ENCODE assay signal across 8 mouse cellular contexts in the genomic region with DNA sequence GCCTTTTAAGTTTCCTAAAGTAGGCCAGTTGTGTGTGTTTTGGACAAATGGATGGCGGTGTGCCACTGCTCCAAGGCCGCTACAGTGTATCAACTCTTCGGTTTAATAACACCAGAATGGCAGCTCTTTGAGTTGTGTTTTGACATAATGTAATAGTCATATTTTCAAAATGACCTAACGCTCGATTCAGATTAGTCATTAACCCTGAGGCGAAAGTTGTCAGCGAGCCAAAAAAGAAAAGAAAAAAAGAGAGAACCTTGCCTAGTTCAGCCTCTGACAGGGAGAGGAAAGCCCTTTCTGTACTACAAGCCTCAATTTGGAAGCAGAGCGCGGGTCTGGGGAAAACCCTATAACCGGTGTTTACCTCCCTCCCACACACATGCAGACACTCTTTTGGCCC. TPM values are rescaled to one million over a fixed set of nuclear protein-coding genes. Genes with fewer than 3 reads are reported as not detected.
DNase-seq lines count a peak whose midpoint lies in the region; ATAC-seq and TF ChIP-seq lines count a peak whose summit lies in the region.

No protein-coding gene starts in this region.

- H3K9me3 ChIP-seq in limb, embryonic 10.5 days (replicated peaks) = no peaks in the 10 kb centered on the region
- H3K9me3 ChIP-seq in midbrain, embryonic 16.5 days (replicated peaks; ENCODE audit: control insufficient read depth, low read length, poor library complexity, severe bottlenecking) = no peaks in the 10 kb centered on the region

- H3K4me2 ChIP-seq in midbrain, embryonic 16.5 days (ENCODE audit: low read length) = peak overlapping the region; percentile 97

- H3K4me3 ChIP-seq in lung, adult 2 months (replicated peaks; ENCODE audit: extremely low read depth, low read depth, low read length) = peak overlapping the region; percentile 85
- H3K4me3 ChIP-seq in bone marrow macrophage, adult 2 months (ENCODE audit: insufficient read depth, low read length) = peak overlapping the region; percentile 97
- H3K4me3 ChIP-seq in limb, embryonic 10.5 days = peak overlapping the region; percentile 84
- peak overlapping the region; percentile 68 for H3K4me3 ChIP-seq in midbrain, embryonic 16.5 days (ENCODE audit: low read depth, low read length)

- WGBS in lung, adult 2 months = under 1% methylated on average over 10 of the region's 10 CpGs
- whole genome bisulfite sequencing in limb, embryonic 10.5 days = 21% methylated on average over 10 of the region's 10 CpGs
- 22% methylated on average over 10 of the region's 10 CpGs for WGBS in midbrain, embryonic 16.5 days

- ATAC-seq in granulocyte monocyte progenitor cell, adult 5-6 weeks (replicated peaks; ENCODE audit: poor library complexity, severe bottlenecking) = peak; percentile 20
- peak; percentile 31 for ATAC-seq in midbrain, embryonic 16.5 days

- H3K27ac ChIP-seq in bone marrow macrophage, adult 2 months (ENCODE audit: insufficient read depth, low read depth, low read length) = peak overlapping the region; percentile 71
- peak overlapping the region; percentile 92 for H3K27ac ChIP-seq in limb, embryonic 10.5 days
- H3K27ac ChIP-seq in midbrain, embryonic 16.5 days (ENCODE audit: low read length) = 0 out of 2 replicates have a peak overlapping the region, but pooled peaks have one; percentile 12

- H3K9ac ChIP-seq in midbrain, embryonic 16.5 days (ENCODE audit: low read depth, low read length) = peak overlapping the region; percentile 67

- H3K4me1 ChIP-seq in lung, adult 2 months (ENCODE audit: control insufficient read depth, insufficient read depth, low read length) = peaks cover 14% of the 10 kb centered on the region
- peaks cover 22% of the 10 kb centered on the region for H3K4me1 ChIP-seq in bone marrow macrophage, adult 2 months (ENCODE audit: control insufficient read depth, insufficient read depth, low read length)
- peaks cover 41% of the 10 kb centered on the region for H3K4me1 ChIP-seq in limb, embryonic 10.5 days
- peaks cover 9% of the 10 kb centered on the region; the same call in 1 of the 2 replicates for H3K4me1 ChIP-seq in midbrain, embryonic 16.5 days (ENCODE audit: control insufficient read depth, insufficient read depth, low read length)

- 0 out of 2 replicates have a peak, but pooled peaks cover 12% of the 10 kb centered on the region for H3K36me3 ChIP-seq in limb, embryonic 10.5 days
- no peaks in the 10 kb centered on the region for H3K36me3 ChIP-seq in midbrain, embryonic 16.5 days (ENCODE audit: control insufficient read depth, insufficient read depth, low read length)

- no peak for TF ChIP-seq POLR2A in lung, adult 2 months (IDR thresholded peaks at IDR 0.05; ENCODE audit: borderline replicate concordance, extremely low read depth, low read depth, low read length)
- TF ChIP-seq POLR2A in bone marrow macrophage, adult 2 months (IDR thresholded peaks at IDR 0.05; ENCODE audit: borderline replicate concordance, low read depth, low read length) = no peak

- no peak for TF ChIP-seq CTCF in lung, adult 2 months (IDR thresholded peaks at IDR 0.05; ENCODE audit: insufficient read depth, low read length)
- TF ChIP-seq CTCF in bone marrow macrophage, adult 2 months (IDR thresholded peaks at IDR 0.05; ENCODE audit: low read depth, low read length) = no peak

- DNase-seq in lung, adult 2 months = no peak
- DNase-seq in lung, postnatal 4 days = no peak
- no peak for DNase-seq in limb, embryonic 10.5 days (ENCODE audit: low spot score)
- no peak for DNase-seq in frontal cortex, adult 2 months (ENCODE audit: extremely low spot score in 1 of 2, low spot score in 1 of 2)
- no peak for DNase-seq in cerebellum, adult 11-12 months

- no peaks in the 10 kb centered on the region for H3K27me3 ChIP-seq in limb, embryonic 10.5 days (ENCODE audit: low read depth, poor library complexity, severe bottlenecking)
- peaks cover 3% of the 10 kb centered on the region for H3K27me3 ChIP-seq in midbrain, embryonic 16.5 days (ENCODE audit: control insufficient read depth, insufficient read depth, low read depth, low read length)

RNA-seq across cellular contexts. Expression of a gene that starts 0.5 kb away (rescaled TPM):
- 9.7 and 10.1 TPM in 2 replicates for polyA plus RNA-seq in lung, adult 2 months (2012; rRNA removed)
- polyA plus RNA-seq in bone marrow macrophage, adult 2 months (2012; ENCODE audit: insufficient read depth, insufficient read length, missing spikeins) = 4.8 and 5.0 TPM in 2 replicates
- 4.9 and 6.7 TPM in 2 replicates for total RNA-seq in granulocyte monocyte progenitor cell, adult 5-6 weeks (2014; fragmentation: Nextera tagmentation)
- total RNA-seq in granulocyte monocyte progenitor cell, adult 5-6 weeks (2017) = 3.2 and 3.7 TPM in 2 replicates
- 9.6 and 11.4 TPM in 2 replicates for polyA plus RNA-seq in limb, embryonic 10.5 days (2016; fragmentation: Nextera tagmentation; extraction: Ambion mirVana)
- polyA plus RNA-seq in midbrain, embryonic 16.5 days (2015; fragmentation: Nextera tagmentation; extraction: Ambion mirVana) = 1.4 and 2.1 TPM in 2 replicates
- 5.0 and 5.5 TPM in 2 replicates for polyA plus RNA-seq in frontal cortex, adult 2 months (2012; rRNA removed)

Comparison
In these comparisons a context has a peak if more than half of its experiments do, and no peak if none do; other contexts are left out.
1. H3K27ac ChIP-seq: peak in every context shown above with its lines; median percentile 92 in limb, embryonic 10.5 days; 71 in bone marrow macrophage, adult 2 months; 12 in midbrain, embryonic 16.5 days.